Mouse (Mus musculus): Measurements from ENCODE around the gene Pkd1l1.

DNA sequence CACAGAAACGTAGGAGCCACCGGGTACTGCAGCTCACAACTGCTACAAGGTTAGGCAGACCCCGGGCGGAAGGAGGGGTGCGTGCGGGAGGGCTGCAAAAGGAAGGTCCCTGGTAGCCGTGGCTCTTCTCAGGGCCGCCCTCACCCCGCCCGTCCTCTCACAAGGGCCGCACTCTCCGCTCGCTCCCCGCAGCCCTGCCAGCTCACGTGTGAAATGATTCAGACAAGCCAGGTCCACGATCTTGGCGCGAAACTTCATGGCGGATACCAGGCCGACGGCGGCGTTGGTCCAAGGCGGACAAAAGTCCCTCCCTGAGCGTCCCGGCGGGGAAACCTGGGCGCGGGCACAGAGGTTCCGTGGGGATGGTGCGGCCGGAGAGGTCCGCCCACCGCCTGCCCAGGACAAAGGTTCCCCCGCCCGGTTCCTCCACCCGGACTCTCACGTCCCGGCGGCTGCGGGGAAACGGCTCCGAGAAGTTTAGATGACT is 37.8 kb upstream of the Pkd1l1 start, which contains the start of gene Hus1:
- TF ChIP-seq CTCF (IDR thresholded peaks at IDR 0.05; ENCODE audit: low read depth, low read length) (no peak), POLR2A (IDR thresholded peaks at IDR 0.05; ENCODE audit: insufficient read depth, low read length) (peak; percentile 45)

Data from ES-Bruce4 (cell line).